Mouse (Mus musculus) leukemia stem cell, adult 10-12 weeks (primary cell): Measurements from ENCODE around the gene Rspo4. TPM values are rescaled to one million over a fixed set of nuclear protein-coding genes. Genes with fewer than 3 reads are reported as not detected.

Source experiments
- polyA plus RNA-seq: library from polyadenylated mRNA; stranded (reverse); fragments of >175 nt; gene quantifications from 2 replicates; pipeline ENCODE4 v1.2.3, GENCODE M21; 2012; ENCODE audit warnings: low replicate concordance

Gene Rspo4
- not detected in 2 replicates for polyA plus RNA-seq

DNA sequence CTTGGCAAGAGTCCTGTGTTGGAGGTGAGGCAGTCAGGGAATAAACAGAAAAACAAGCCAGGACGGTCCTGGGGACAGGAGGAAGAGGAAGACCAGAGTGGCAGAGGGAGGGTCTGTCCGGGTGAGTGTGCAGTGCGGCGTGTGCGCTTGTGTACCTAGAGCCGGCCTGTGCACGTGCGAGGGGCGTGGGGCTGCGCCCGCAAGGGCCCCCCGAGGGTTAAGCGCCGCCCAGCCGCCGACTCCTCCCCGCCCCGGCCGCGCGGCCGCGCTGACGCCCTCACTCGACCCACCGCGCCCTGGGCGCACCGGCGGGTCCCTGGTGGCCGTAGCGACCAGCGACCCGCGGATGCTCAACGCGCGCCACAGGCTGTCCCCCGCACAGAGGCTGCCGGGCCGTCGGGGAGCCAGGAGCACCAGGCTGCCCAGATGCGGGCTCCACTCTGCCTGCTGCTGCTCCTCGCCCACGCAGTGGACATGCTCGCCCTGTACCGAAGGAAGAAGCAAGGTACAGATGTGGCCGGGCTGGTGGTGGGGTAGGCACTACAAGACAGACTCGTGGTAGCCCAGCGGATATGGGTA lies at the start of gene Rspo4:
Gene Rspo4 (plus strand): TSS at position 280 of the 579 bp plus-strand sequence.

GRCm38 (mm10) chr2:151910919-151911500 lies 68.3 kb downstream of the Rspo4 start, which contains the start of gene Angpt4:
Gene Angpt4, plus strand, starts transcription at chr2:151911210.

Other genes starting within 250 kb of the Rspo4 start
- gene Snph, start 210.3 kb upstream of the Rspo4 start, polyA plus RNA-seq: not detected in 2 replicates
- not detected in 2 replicates for gene Rad21l, start 174.4 kb upstream of the Rspo4 start, polyA plus RNA-seq
- not detected in 2 replicates for gene Tmem74b, start 140.9 kb upstream of the Rspo4 start, polyA plus RNA-seq
- 8.4 and 116 TPM in 2 replicates for gene Psmf1, start 98.7 kb upstream of the Rspo4 start, polyA plus RNA-seq
- gene Angpt4, start 68.3 kb downstream of the Rspo4 start, polyA plus RNA-seq: not detected in 2 replicates
- 15.1 and 17.2 TPM in 2 replicates for gene Fam110a, start 137.3 kb downstream of the Rspo4 start, polyA plus RNA-seq
- 0.84 and 1.2 TPM in 2 replicates for gene Slc52a3, start 153.6 kb downstream of the Rspo4 start, polyA plus RNA-seq
- not detected in 2 replicates for gene Scrt2, start 238.6 kb downstream of the Rspo4 start, polyA plus RNA-seq